Mouse (Mus musculus): ENCODE results near the gene Cpt1a. TPM values are rescaled to one million over a fixed set of nuclear protein-coding genes. Genes with fewer than 3 reads are reported as not detected.

Cpt1a gene
- polyA plus RNA-seq, 1 experiment = 13.5 TPM

GRCm38 (mm10) chr19:3336485-3337255, 14.5 kb downstream of the Cpt1a start:
- Histone ChIP-seq H3K27me3 (ENCODE audit: control insufficient read depth, insufficient read depth, insufficient read length) (no peaks in the 10 kb centered on the region), H3K36me3 (ENCODE audit: control insufficient read depth, insufficient read depth) (no peaks in the 10 kb centered on the region), H3ac (ENCODE audit: control insufficient read depth, insufficient read length) (no peak overlapping the region), H3K4me3 (no peak overlapping the region), H3K79me2 (ENCODE audit: control insufficient read depth, insufficient read depth) (peaks cover 4% of the 10 kb centered on the region), H3K4me2 (ENCODE audit: low read depth) (no peak overlapping the region)
- TF ChIP-seq E2F4 (IDR thresholded peaks at IDR 0.05; ENCODE audit: insufficient read depth) (no peak), USF1 (IDR thresholded peaks at IDR 0.05; ENCODE audit: low read depth) (no peak), MAX (IDR thresholded peaks at IDR 0.05; ENCODE audit: low read depth) (no peak), TCF3 (IDR thresholded peaks at IDR 0.05; ENCODE audit: insufficient read length, low read depth) (peak; percentile 55), REST (IDR thresholded peaks at IDR 0.05; ENCODE audit: insufficient read depth, insufficient read length) (no peak), MYOD1 (IDR thresholded peaks at IDR 0.05; ENCODE audit: control insufficient read depth in 1 of 3, insufficient read length in 2 of 3, low read depth in 2 of 3) (peak in 2 of 3 experiments; percentile 84 to 92), POLR2AphosphoS2 (IDR thresholded peaks at IDR 0.05; ENCODE audit: insufficient read length, low read depth) (no peak), MYOG (IDR thresholded peaks at IDR 0.05; ENCODE audit: control insufficient read depth in 1 of 3, insufficient read depth in 1 of 3, insufficient read length in 2 of 3, low read depth in 2 of 3) (peak in 2 of 3 experiments; percentile 63 to 88), POLR2A (IDR thresholded peaks at IDR 0.05; ENCODE audit: insufficient read length, low read depth) (no peak)

- Histone ChIP-seq H3K4me3 (no peak overlapping the region), H3K79me2 (ENCODE audit: control insufficient read depth, insufficient read depth) (no peaks in the 10 kb centered on the region), H3K4me2 (ENCODE audit: low read depth) (no peak overlapping the region), H3K36me3 (ENCODE audit: control insufficient read depth, insufficient read depth) (no peaks in the 10 kb centered on the region), H3ac (ENCODE audit: control insufficient read depth, insufficient read length) (no peak overlapping the region), H3K27me3 (ENCODE audit: control insufficient read depth, insufficient read depth, insufficient read length) (no peaks in the 10 kb centered on the region)
- TF ChIP-seq E2F4 (IDR thresholded peaks at IDR 0.05; ENCODE audit: insufficient read depth) = no peak
- no peak for TF ChIP-seq TCF12 (IDR thresholded peaks at IDR 0.05; ENCODE audit: insufficient read depth, poor library complexity, severe bottlenecking)
- peak in 1 of 3 experiments; percentile 62 for TF ChIP-seq MYOG (IDR thresholded peaks at IDR 0.05; ENCODE audit: control insufficient read depth in 1 of 3, insufficient read depth in 1 of 3, insufficient read length in 2 of 3, low read depth in 2 of 3)
- no peak for TF ChIP-seq SRF (IDR thresholded peaks at IDR 0.05; ENCODE audit: control insufficient read depth, insufficient read length, low read depth)
- peak in 1 of 3 experiments; percentile 52 for TF ChIP-seq MYOD1 (IDR thresholded peaks at IDR 0.05; ENCODE audit: control insufficient read depth in 1 of 3, insufficient read length in 2 of 3, low read depth in 2 of 3)
- TF ChIP-seq POLR2AphosphoS2 (IDR thresholded peaks at IDR 0.05; ENCODE audit: insufficient read length, low read depth) = no peak
- TF ChIP-seq USF1 (IDR thresholded peaks at IDR 0.05; ENCODE audit: low read depth) = no peak
- no peak for TF ChIP-seq TCF3 (IDR thresholded peaks at IDR 0.05; ENCODE audit: insufficient read length, low read depth)
These were observed 17.1 kb downstream of the Cpt1a start for GRCm38 (mm10) chr19:3339187-3339586.

- no peak for TF ChIP-seq USF1 (IDR thresholded peaks at IDR 0.05; ENCODE audit: low read depth)
- no peak for TF ChIP-seq TCF3 (IDR thresholded peaks at IDR 0.05; ENCODE audit: insufficient read length, low read depth)
- no peak for TF ChIP-seq SRF (IDR thresholded peaks at IDR 0.05; ENCODE audit: control insufficient read depth, insufficient read length, low read depth)
- no peak for TF ChIP-seq POLR2AphosphoS2 (IDR thresholded peaks at IDR 0.05; ENCODE audit: insufficient read length, low read depth)
- no peak for TF ChIP-seq POLR2A (IDR thresholded peaks at IDR 0.05; ENCODE audit: insufficient read length, low read depth)
- TF ChIP-seq REST (IDR thresholded peaks at IDR 0.05; ENCODE audit: insufficient read depth, insufficient read length) = no peak
- TF ChIP-seq MYOG (IDR thresholded peaks at IDR 0.05; ENCODE audit: control insufficient read depth in 1 of 3, insufficient read depth in 1 of 3, insufficient read length in 2 of 3, low read depth in 2 of 3) = peak in 2 of 3 experiments; percentile 57 to 88
- TF ChIP-seq MYOD1 (IDR thresholded peaks at IDR 0.05; ENCODE audit: control insufficient read depth in 1 of 3, insufficient read length in 2 of 3, low read depth in 2 of 3) = peak in 2 of 3 experiments; percentile 69 to 94
- no peak for TF ChIP-seq MAX (IDR thresholded peaks at IDR 0.05; ENCODE audit: low read depth)
- no peak for TF ChIP-seq E2F4 (IDR thresholded peaks at IDR 0.05; ENCODE audit: insufficient read depth)
- no peak for TF ChIP-seq CEBPB (IDR thresholded peaks at IDR 0.05; ENCODE audit: insufficient read depth, poor library complexity, severe bottlenecking)
- no peak for TF ChIP-seq TCF12 (IDR thresholded peaks at IDR 0.05; ENCODE audit: insufficient read depth, poor library complexity, severe bottlenecking)
These were observed 18.9 kb downstream of the Cpt1a start for GRCm38 (mm10) chr19:3341021-3341420.

GRCm38 (mm10) chr19:3343929-3344328, 21.8 kb downstream of the Cpt1a start:
- TF ChIP-seq USF1 (IDR thresholded peaks at IDR 0.05; ENCODE audit: low read depth) (no peak), POLR2A (IDR thresholded peaks at IDR 0.05; ENCODE audit: insufficient read length, low read depth) (no peak), CEBPB (IDR thresholded peaks at IDR 0.05; ENCODE audit: insufficient read depth, poor library complexity, severe bottlenecking) (no peak), E2F4 (IDR thresholded peaks at IDR 0.05; ENCODE audit: insufficient read depth) (no peak), POLR2AphosphoS2 (IDR thresholded peaks at IDR 0.05; ENCODE audit: insufficient read length, low read depth) (no peak), TCF3 (IDR thresholded peaks at IDR 0.05; ENCODE audit: insufficient read length, low read depth) (no peak), SRF (IDR thresholded peaks at IDR 0.05; ENCODE audit: control insufficient read depth, insufficient read length, low read depth) (no peak), MYOD1 (IDR thresholded peaks at IDR 0.05; ENCODE audit: control insufficient read depth in 1 of 3, insufficient read length in 2 of 3, low read depth in 2 of 3) (no peak), MAX (IDR thresholded peaks at IDR 0.05; ENCODE audit: low read depth) (no peak), REST (IDR thresholded peaks at IDR 0.05; ENCODE audit: insufficient read depth, insufficient read length) (no peak), TCF12 (IDR thresholded peaks at IDR 0.05; ENCODE audit: insufficient read depth, poor library complexity, severe bottlenecking) (no peak), MYOG (IDR thresholded peaks at IDR 0.05; ENCODE audit: control insufficient read depth in 1 of 3, insufficient read depth in 1 of 3, insufficient read length in 2 of 3, low read depth in 2 of 3) (no peak)
- no peak overlapping the region for H3K4me2 ChIP-seq (ENCODE audit: low read depth)
- no peaks in the 10 kb centered on the region for H3K27me3 ChIP-seq (ENCODE audit: control insufficient read depth, insufficient read depth, insufficient read length)
- no peak overlapping the region for H3K4me3 ChIP-seq
- no peaks in the 10 kb centered on the region for H3K36me3 ChIP-seq (ENCODE audit: control insufficient read depth, insufficient read depth)
- H3ac ChIP-seq (ENCODE audit: control insufficient read depth, insufficient read length) = no peak overlapping the region
- no peaks in the 10 kb centered on the region for H3K79me2 ChIP-seq (ENCODE audit: control insufficient read depth, insufficient read depth)

More at GRCm38 (mm10) chr19:3341021-3341420, 18.9 kb downstream of the Cpt1a start:
- Histone ChIP-seq H3K27me3 (ENCODE audit: control insufficient read depth, insufficient read depth, insufficient read length) (no peaks in the 10 kb centered on the region), H3K4me2 (ENCODE audit: low read depth) (no peak overlapping the region), H3ac (ENCODE audit: control insufficient read depth, insufficient read length) (no peak overlapping the region), H3K36me3 (ENCODE audit: control insufficient read depth, insufficient read depth) (no peaks in the 10 kb centered on the region), H3K79me2 (ENCODE audit: control insufficient read depth, insufficient read depth) (no peaks in the 10 kb centered on the region), H3K4me3 (no peak overlapping the region)

All from myocyte (in vitro differentiated cells).